Mouse (Mus musculus) G1E (cell line): Measurements from ENCODE around the gene Coro1b. TPM values are rescaled to one million over a fixed set of nuclear protein-coding genes. Genes with fewer than 3 reads are reported as not detected.
A peak's percentile ranks its signal among the peaks of the same experiment; 100 is the strongest.

Experiments
- ATAC-seq: 2 replicates; pipeline ENCODE4 v1.8.0; 2016; ENCODE audit warnings: mild to moderate bottlenecking; ENCODE audit not compliant: insufficient number of reproducible peaks, poor library complexity, low FRiP score, severe bottlenecking; ENCODE audit errors: extremely low read depth
- DNase-seq: peaks from one replicate; pipeline ENCODE4 v3.0.0; 2012; ENCODE audit warnings: low spot score
- H3K27me3 ChIP-seq: 2 replicates; pipeline ENCODE4 v1.6.1; 2012; ENCODE audit warnings: mild to moderate bottlenecking, low read length, inconsistent platforms; ENCODE audit not compliant: insufficient read depth
- H3K36me3 ChIP-seq: replicated peaks from 2 replicates; pipeline ENCODE3; 2012; ENCODE audit warnings: mild to moderate bottlenecking, inconsistent platforms
- H3K4me1 ChIP-seq: 2 replicates; pipeline ENCODE4 v1.6.1; 2012; ENCODE audit warnings: low read depth, low read length, inconsistent platforms, mixed read lengths; ENCODE audit not compliant: insufficient read depth
- H3K4me3 ChIP-seq: 2 replicates; pipeline ENCODE4 v1.5.1; 2012; ENCODE audit warnings: low read depth, mild to moderate bottlenecking, inconsistent platforms, low read length, moderate library complexity, mixed read lengths
- H3K9me3 ChIP-seq: replicated peaks from 2 replicates; pipeline ENCODE4 v1.6.1; 2012; ENCODE audit warnings: inconsistent platforms
- CTCF ChIP-seq: IDR thresholded peaks from 2 replicates; pipeline ENCODE4 v1.5.1; 2012; ENCODE audit warnings: low read depth, low read length, inconsistent platforms, mixed read lengths
- GATA1 ChIP-seq: IDR thresholded peaks from 2 replicates; pipeline ENCODE4 v1.6.1; 2012; ENCODE audit warnings: borderline replicate concordance, low read length, inconsistent platforms, mixed read lengths
- GATA2 ChIP-seq: IDR thresholded peaks from 2 replicates; pipeline ENCODE4 v1.6.1; 2012; ENCODE audit warnings: low read depth, low read length, inconsistent platforms, borderline replicate concordance
- POLR2AphosphoS5 ChIP-seq: IDR thresholded peaks from 2 replicates; pipeline ENCODE4 v1.6.1; 2012; ENCODE audit warnings: low read depth, low read length, inconsistent platforms; ENCODE audit not compliant: insufficient replicate concordance
- TAL1 ChIP-seq: conservative IDR thresholded peaks from 2 replicates; pipeline ENCODE4 v1.6.1; 2012; ENCODE audit warnings: low read depth, low read length, inconsistent platforms, mixed read lengths
- polyA plus RNA-seq: library from polyadenylated mRNA; stranded (reverse); fragments of >175 nt; gene quantifications from 2 replicates; pipeline ENCODE4 v1.2.3, GENCODE M21; 2012
- total RNA-seq, 2 experiments: library from RNA; stranded (forward) in 1 of 2; stranded (reverse) in 1 of 2; fragments of 200-1000 nt in 1 of 2; fragments of >200 nt in 1 of 2; fragmentation: Nextera tagmentation in 1 of 2; gene quantifications; 2 replicates each; pipeline ENCODE4 v1.2.3; 2014 to 2017

The Coro1b gene
- total and polyA plus RNA-seq, 3 experiments, result 134 to 325 (median 157) TPM

- ATAC-seq, result no peak
- DNase-seq, result no peak
- TF ChIP-seq CTCF, result no peak
- TF ChIP-seq TAL1, result no peak
- TF ChIP-seq GATA1, result no peak
- no peak for TF ChIP-seq GATA2
- TF ChIP-seq POLR2AphosphoS5, result no peak
- H3K9me3 ChIP-seq, result no peaks in the 10 kb centered on the region
- H3K36me3 ChIP-seq, result peaks cover 58% of the 10 kb centered on the region
- H3K4me1 ChIP-seq, result peaks cover 62% of the 10 kb centered on the region
- H3K27me3 ChIP-seq, result no peaks in the 10 kb centered on the region
- H3K4me3 ChIP-seq, result peak overlapping the region; percentile 82; the same call in 1 of the 2 replicates
Observed at GRCm38 (mm10) chr19:4149764-4150461, 1.5 kb downstream of the Coro1b start.

GRCm38 (mm10) chr19:4150567-4151487 is 2.4 kb downstream of the Coro1b start:
- ATAC-seq (no peak), DNase-seq (no peak)
- H3K4me3 ChIP-seq, result no peak overlapping the region; the same call in 1 of the 2 replicates
- TF ChIP-seq GATA1 (no peak), CTCF (no peak), TAL1 (no peak), GATA2 (no peak), POLR2AphosphoS5 (no peak)
- no peaks in the 10 kb centered on the region for H3K27me3 ChIP-seq
- H3K4me1 ChIP-seq, result peaks cover 66% of the 10 kb centered on the region
- peaks cover 68% of the 10 kb centered on the region for H3K36me3 ChIP-seq
- no peaks in the 10 kb centered on the region for H3K9me3 ChIP-seq

- Histone ChIP-seq H3K36me3 (peaks cover 74% of the 10 kb centered on the region), H3K9me3 (no peaks in the 10 kb centered on the region), H3K27me3 (no peaks in the 10 kb centered on the region), H3K4me1 (peaks cover 72% of the 10 kb centered on the region), H3K4me3 (no peak overlapping the region)
- DNase-seq, result no peak
- TF ChIP-seq POLR2AphosphoS5, result no peak
- TF ChIP-seq CTCF, result no peak
- no peak for TF ChIP-seq TAL1
- ATAC-seq, result no peak
Observed at GRCm38 (mm10) chr19:4151488-4151860, 3.1 kb downstream of the Coro1b start.

- H3K9me3 ChIP-seq, result no peaks in the 10 kb centered on the region
- H3K36me3 ChIP-seq, result peaks cover 78% of the 10 kb centered on the region
- no peak for TF ChIP-seq GATA1
- TF ChIP-seq POLR2AphosphoS5, result no peak
- no peak for TF ChIP-seq GATA2
- H3K4me1 ChIP-seq, result peaks cover 72% of the 10 kb centered on the region
- DNase-seq, result no peak
- no peaks in the 10 kb centered on the region for H3K27me3 ChIP-seq
- no peak overlapping the region for H3K4me3 ChIP-seq
- no peak for ATAC-seq
Observed at GRCm38 (mm10) chr19:4151898-4152297, 3.5 kb downstream of the Coro1b start.

GRCm38 (mm10) chr19:4152445-4153231 is 4.2 kb downstream of the Coro1b start:
- TF ChIP-seq CTCF, result no peak
- TF ChIP-seq GATA2, result no peak
- no peak for TF ChIP-seq POLR2AphosphoS5
- TF ChIP-seq GATA1, result no peak
- no peak for TF ChIP-seq TAL1
- DNase-seq (no peak), ATAC-seq (no peak)
- Histone ChIP-seq H3K27me3 (no peaks in the 10 kb centered on the region), H3K36me3 (peaks cover 86% of the 10 kb centered on the region), H3K4me3 (no peak overlapping the region), H3K9me3 (no peaks in the 10 kb centered on the region), H3K4me1 (peaks cover 74% of the 10 kb centered on the region)

- no peaks in the 10 kb centered on the region for H3K9me3 ChIP-seq
- TF ChIP-seq CTCF, result no peak
- DNase-seq, result no peak
- H3K4me1 ChIP-seq, result peaks cover 68% of the 10 kb centered on the region
- H3K27me3 ChIP-seq, result no peaks in the 10 kb centered on the region
- H3K36me3 ChIP-seq, result peaks cover 92% of the 10 kb centered on the region
- no peak for ATAC-seq
- no peak within 1 kb of the TSS for H3K4me3 ChIP-seq
Observed at GRCm38 (mm10) chr19:4153232-4153654, 4.8 kb downstream of the Coro1b start, which contains the start of gene Ptprcap. TSS of gene Ptprcap (plus strand) at chr19:4153604.
